Mouse (Mus musculus): ENCODE data around the gene Gm32742. TPM values are rescaled to one million over a fixed set of nuclear protein-coding genes. Genes with fewer than 3 reads are reported as not detected.
A peak's percentile ranks its signal among the peaks of the same experiment; 100 is the strongest.
"Not testable (repeated sequence)": the region's sequence is repeated elsewhere in the genome, so short reads cannot be mapped to it uniquely, and the experiment has no call there.

Gene Gm32742
- polyA plus RNA-seq, 1 experiment from 2014 or later = 0.01 TPM

- Histone ChIP-seq H3K27me3 (no peaks in the 10 kb centered on the region), H3K36me3 (no peaks in the 10 kb centered on the region), H3K27ac (no peak overlapping the region), H3K9me3 (no peaks in the 10 kb centered on the region), H3K4me2 (replicated peaks) (no peak overlapping the region), H3K4me3 (no peak overlapping the region), H3K9ac (no peak overlapping the region), H3K4me1 (peaks cover 11% of the 10 kb centered on the region; the same call in 1 of the 2 replicates)
- ATAC-seq (ENCODE audit: insufficient number of reproducible peaks, insufficient read depth, low FRiP score, low TSS enrichment) = no peak
- 74% methylated on average over 6 of the region's 6 CpGs for WGBS
These were observed 21.1 kb downstream of the Gm32742 start for GRCm38 (mm10) chr9:51144218-51144617.

DNA sequence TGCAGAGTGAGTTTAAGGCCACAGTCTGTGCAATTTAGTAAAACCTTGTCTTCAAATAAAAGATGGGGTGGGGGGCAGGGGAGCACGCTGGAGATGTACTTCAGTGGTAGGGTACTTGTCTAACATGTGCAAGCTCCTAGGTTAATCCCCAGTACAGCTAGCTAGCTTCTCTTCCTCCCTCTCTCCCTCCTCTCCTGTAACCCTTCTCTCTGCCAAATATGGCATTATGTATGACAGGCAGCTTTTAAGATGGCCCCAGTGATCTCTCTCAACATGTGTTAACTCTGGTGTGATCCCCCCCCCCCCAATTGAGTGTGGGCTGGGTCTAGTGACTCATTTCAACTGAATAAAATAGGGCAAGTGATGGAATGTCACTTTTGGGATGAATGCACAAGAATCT is 21.9 kb downstream of the Gm32742 start:
- WGBS = 69% methylated on average over 1 of the region's 1 CpGs
- Histone ChIP-seq H3K27ac (no peak overlapping the region), H3K4me1 (peaks cover 11% of the 10 kb centered on the region; the same call in 1 of the 2 replicates), H3K9ac (no peak overlapping the region), H3K36me3 (no peaks in the 10 kb centered on the region), H3K9me3 (no peaks in the 10 kb centered on the region), H3K4me2 (replicated peaks) (no peak overlapping the region), H3K27me3 (no peaks in the 10 kb centered on the region), H3K4me3 (no peak overlapping the region)
- no peak for ATAC-seq (ENCODE audit: insufficient number of reproducible peaks, insufficient read depth, low FRiP score, low TSS enrichment)

- no peak for ATAC-seq (ENCODE audit: insufficient number of reproducible peaks, insufficient read depth, low FRiP score, low TSS enrichment)
- Histone ChIP-seq H3K9ac (no peak overlapping the region), H3K9me3 (no peaks in the 10 kb centered on the region), H3K36me3 (no peaks in the 10 kb centered on the region), H3K4me1 (no peaks in the 10 kb centered on the region), H3K27me3 (no peaks in the 10 kb centered on the region), H3K27ac (no peak overlapping the region), H3K4me3 (no peak overlapping the region), H3K4me2 (replicated peaks) (no peak overlapping the region)
- WGBS = 79% methylated on average over 3 of the region's 3 CpGs
These were observed 24.6 kb downstream of the Gm32742 start for GRCm38 (mm10) chr9:51140711-51141110.

DNA sequence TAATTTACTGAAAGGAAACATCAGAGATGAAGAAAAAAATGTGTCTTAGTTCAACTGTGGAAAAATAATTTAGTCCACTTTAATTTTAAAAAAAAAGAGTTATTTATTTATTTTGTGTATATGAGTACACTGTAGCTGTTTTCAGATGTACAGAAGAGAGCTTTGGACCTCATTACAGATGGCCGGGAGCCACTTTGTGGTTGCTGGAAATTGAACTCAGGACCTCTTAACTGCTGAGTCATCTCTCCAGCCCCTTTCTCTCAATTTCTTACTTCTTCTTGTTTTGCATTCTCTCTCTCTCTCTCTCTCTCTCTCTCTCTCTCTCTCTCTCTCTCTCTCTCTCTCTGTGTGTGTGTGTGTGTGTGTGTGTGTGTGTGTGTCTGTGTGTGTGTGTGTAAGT is 25.9 kb downstream of the Gm32742 start:
- not testable (repeated sequence) for H3K4me3 ChIP-seq; H3K27ac ChIP-seq; H3K4me2 ChIP-seq (replicated peaks); H3K27me3 ChIP-seq; H3K9me3 ChIP-seq; H3K36me3 ChIP-seq; ATAC-seq (ENCODE audit: insufficient number of reproducible peaks, insufficient read depth, low FRiP score, low TSS enrichment); H3K9ac ChIP-seq; H3K4me1 ChIP-seq
- WGBS = 70% methylated on average over 1 of the region's 1 CpGs

- no peak overlapping the region for H3K9ac ChIP-seq
- ATAC-seq (ENCODE audit: insufficient number of reproducible peaks, insufficient read depth, low FRiP score, low TSS enrichment) = no peak
- H3K4me3 ChIP-seq = no peak overlapping the region
- 89% methylated on average over 1 of the region's 1 CpGs for WGBS
- no peak overlapping the region for H3K27ac ChIP-seq
- no peaks in the 10 kb centered on the region for H3K36me3 ChIP-seq
- H3K9me3 ChIP-seq = no peaks in the 10 kb centered on the region
- no peak overlapping the region for H3K4me2 ChIP-seq (replicated peaks)
- no peaks in the 10 kb centered on the region for H3K4me1 ChIP-seq
- H3K27me3 ChIP-seq = no peaks in the 10 kb centered on the region
These were observed 27.0 kb downstream of the Gm32742 start for GRCm38 (mm10) chr9:51138301-51138700.

GRCm38 (mm10) chr9:51137836-51138235 is 27.5 kb downstream of the Gm32742 start:
- H3K9me3 ChIP-seq = no peaks in the 10 kb centered on the region
- no peaks in the 10 kb centered on the region for H3K36me3 ChIP-seq
- no peak overlapping the region; the same call in 1 of the 2 replicates for H3K9ac ChIP-seq
- no peaks in the 10 kb centered on the region for H3K4me1 ChIP-seq
- no peak overlapping the region for H3K4me2 ChIP-seq (replicated peaks)
- no peak overlapping the region for H3K4me3 ChIP-seq
- no peak for ATAC-seq (ENCODE audit: insufficient number of reproducible peaks, insufficient read depth, low FRiP score, low TSS enrichment)
- H3K27me3 ChIP-seq = no peaks in the 10 kb centered on the region
- 81% methylated on average over 1 of the region's 1 CpGs for WGBS
- no peak overlapping the region for H3K27ac ChIP-seq

DNA sequence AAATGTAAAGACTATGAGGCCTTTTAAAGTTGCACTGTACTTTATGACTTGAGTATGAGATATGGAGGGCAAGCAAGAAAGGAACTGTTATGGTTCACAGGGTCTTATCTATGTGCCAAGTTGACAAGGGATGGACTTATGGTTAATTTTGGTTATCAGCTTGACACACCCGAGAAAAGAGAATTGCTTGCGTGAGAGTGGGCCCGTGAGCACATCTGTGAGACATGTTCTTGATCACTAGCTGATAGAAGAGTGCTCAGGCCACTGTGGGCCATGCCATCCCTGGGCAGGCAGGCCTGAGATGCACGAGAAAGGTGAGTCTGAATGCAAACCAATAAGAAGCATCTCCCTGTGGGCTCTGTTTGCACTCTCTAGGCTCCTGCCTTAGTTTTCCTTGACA is 27.9 kb downstream of the Gm32742 start:
- Histone ChIP-seq H3K4me1 (no peaks in the 10 kb centered on the region), H3K4me2 (replicated peaks) (no peak overlapping the region), H3K9me3 (no peaks in the 10 kb centered on the region), H3K27me3 (no peaks in the 10 kb centered on the region), H3K36me3 (no peaks in the 10 kb centered on the region), H3K9ac (no peak overlapping the region; the same call in 1 of the 2 replicates), H3K4me3 (no peak overlapping the region), H3K27ac (no peak overlapping the region)
- 84% methylated on average over 4 of the region's 4 CpGs for WGBS
- ATAC-seq (ENCODE audit: insufficient number of reproducible peaks, insufficient read depth, low FRiP score, low TSS enrichment) = no peak

DNA sequence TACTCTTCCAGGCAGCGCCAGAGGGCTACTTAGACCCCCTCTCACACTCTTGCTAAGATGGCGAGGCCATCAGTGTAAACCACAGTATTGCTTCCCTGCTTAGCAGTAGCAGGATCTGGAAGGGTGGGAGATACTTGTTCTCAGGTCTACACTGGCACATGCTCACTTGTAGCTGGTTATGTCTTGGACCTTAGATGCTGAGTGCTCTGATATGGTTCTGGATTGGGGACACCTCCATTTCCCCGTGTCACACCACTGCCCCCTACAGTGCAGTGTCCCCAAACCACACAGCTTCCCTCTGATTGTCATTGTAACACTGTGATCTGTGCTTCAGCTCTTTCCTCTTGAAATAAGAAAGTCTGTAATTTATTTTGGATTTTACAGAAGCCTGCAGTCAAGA is 28.3 kb downstream of the Gm32742 start:
- Histone ChIP-seq H3K27me3 (no peaks in the 10 kb centered on the region), H3K9ac (no peak overlapping the region), H3K36me3 (no peaks in the 10 kb centered on the region), H3K4me1 (no peaks in the 10 kb centered on the region), H3K4me2 (replicated peaks) (no peak overlapping the region), H3K9me3 (no peaks in the 10 kb centered on the region), H3K4me3 (no peak overlapping the region), H3K27ac (no peak overlapping the region)
- no peak for ATAC-seq (ENCODE audit: insufficient number of reproducible peaks, insufficient read depth, low FRiP score, low TSS enrichment)
- WGBS = 63% methylated on average over 3 of the region's 3 CpGs

DNA sequence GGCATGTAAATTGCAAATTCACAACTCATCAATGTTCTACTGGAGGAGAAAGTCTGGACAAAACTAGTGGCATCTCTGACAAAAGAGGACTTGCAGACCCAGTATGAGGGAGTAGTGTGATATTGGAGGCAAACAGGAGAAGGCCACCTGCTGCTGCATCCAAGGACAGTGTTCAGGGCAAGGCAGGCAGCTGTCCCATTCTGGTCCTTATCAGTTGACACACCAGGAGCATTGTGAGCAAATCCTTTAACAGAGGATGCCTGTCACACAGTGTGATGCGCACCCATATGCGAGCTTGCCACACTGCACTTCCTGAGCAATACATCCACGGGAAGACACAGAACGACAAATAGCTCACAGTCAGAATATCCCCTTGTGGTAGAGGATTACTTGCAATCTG is 50.5 kb downstream of the Gm32742 start:
- Histone ChIP-seq H3K4me3 (no peak overlapping the region), H3K27me3 (no peaks in the 10 kb centered on the region), H3K4me1 (no peaks in the 10 kb centered on the region), H3K9me3 (no peaks in the 10 kb centered on the region), H3K27ac (no peak overlapping the region), H3K36me3 (no peaks in the 10 kb centered on the region), H3K9ac (no peak overlapping the region), H3K4me2 (replicated peaks) (no peak overlapping the region)
- no peak for ATAC-seq (ENCODE audit: insufficient number of reproducible peaks, insufficient read depth, low FRiP score, low TSS enrichment)
- 71% methylated on average over 4 of the region's 4 CpGs for WGBS

DNA sequence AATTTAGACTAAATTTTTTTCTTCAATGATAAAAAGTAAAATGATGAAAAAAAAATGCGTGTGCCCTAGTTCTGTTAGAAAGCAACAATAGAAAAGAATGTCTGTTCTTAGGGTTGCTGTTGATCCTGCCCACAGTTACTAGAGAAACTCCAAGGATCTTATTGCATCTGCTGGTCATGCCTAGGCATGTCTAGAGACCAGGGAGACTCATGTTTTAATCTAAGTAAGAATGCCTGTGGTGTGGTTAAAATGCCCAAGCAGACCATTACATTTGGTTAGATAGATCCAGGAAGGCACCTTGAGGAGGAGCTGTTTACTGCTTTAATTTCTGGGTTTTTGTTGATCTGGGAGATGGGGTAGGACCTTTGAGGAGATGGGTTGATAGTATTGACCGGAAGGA is 59.6 kb downstream of the Gm32742 start:
- H3K4me2 ChIP-seq (replicated peaks) = no peak overlapping the region
- H3K9ac ChIP-seq = no peak overlapping the region
- H3K4me3 ChIP-seq = no peak overlapping the region
- H3K27ac ChIP-seq = no peak overlapping the region
- ATAC-seq (ENCODE audit: insufficient number of reproducible peaks, insufficient read depth, low FRiP score, low TSS enrichment) = no peak
- H3K4me1 ChIP-seq = peaks cover 7% of the 10 kb centered on the region; the same call in 1 of the 2 replicates
- WGBS = 76% methylated on average over 2 of the region's 2 CpGs
- H3K9me3 ChIP-seq = no peaks in the 10 kb centered on the region
- no peaks in the 10 kb centered on the region; the same call in none of the 2 replicates for H3K27me3 ChIP-seq
- H3K36me3 ChIP-seq = no peaks in the 10 kb centered on the region

- H3K4me1 ChIP-seq = peaks cover 7% of the 10 kb centered on the region; the same call in 1 of the 2 replicates
- peak overlapping the region; percentile 68 for H3K9ac ChIP-seq
- peak overlapping the region; percentile 100 for H3K4me2 ChIP-seq (replicated peaks)
- WGBS = 12% methylated on average over 30 of the region's 30 CpGs
- peaks cover 5% of the 10 kb centered on the region for H3K27me3 ChIP-seq
- no peaks in the 10 kb centered on the region for H3K36me3 ChIP-seq
- peak overlapping the region; percentile 57 for H3K4me3 ChIP-seq
- no peaks in the 10 kb centered on the region for H3K9me3 ChIP-seq
- H3K27ac ChIP-seq = no peak overlapping the region; the same call in 1 of the 2 replicates
- ATAC-seq (ENCODE audit: insufficient number of reproducible peaks, insufficient read depth, low FRiP score, low TSS enrichment) = 0 out of 2 replicates have a peak, but pooled peaks have one; percentile 52
These were observed 61.4 kb downstream of the Gm32742 start for GRCm38 (mm10) chr9:51103808-51104514.

GRCm38 (mm10) chr9:51102963-51103807 is 62.1 kb downstream of the Gm32742 start:
- Histone ChIP-seq H3K9ac (peak overlapping the region; percentile 68), H3K36me3 (no peaks in the 10 kb centered on the region), H3K4me1 (peaks cover 7% of the 10 kb centered on the region; the same call in 1 of the 2 replicates), H3K9me3 (no peaks in the 10 kb centered on the region), H3K27me3 (peaks cover 5% of the 10 kb centered on the region), H3K27ac (no peak overlapping the region), H3K4me2 (replicated peaks) (peak overlapping the region; percentile 100), H3K4me3 (peak overlapping the region; percentile 57)
- WGBS = 2% methylated on average over 43 of the region's 44 CpGs
- peak; percentile 52; the same call in 1 of the 2 replicates for ATAC-seq (ENCODE audit: insufficient number of reproducible peaks, insufficient read depth, low FRiP score, low TSS enrichment)
